Mouse (Mus musculus): ENCODE measurements at regions not wholly inside any gene's neighbourhood (a gene's known extent, or its start where the extent isn't known, plus 50 kb on each side); places are given as distances from the start of the nearest gene placed in this dataset.

GRCm38 (mm10) chr8:91872278-91873115, 70.6 kb upstream of the Irx3 start:
- in situ Hi-C loops (cut with MboI; ENCODE audit: low sequenced_read_pairs in 2 of 2, unreplicated experiment in 2 of 2) = no loop called here
- Histone ChIP-seq H3K4me3 (ENCODE audit: insufficient read depth in 1 of 2, low read depth in 1 of 2, low read length in 2 of 2, poor library complexity in 1 of 2, severe bottlenecking in 1 of 2) (peak overlapping the region; percentile 6 to 39; a peak in 1 of 4 replicates), H3K27ac (ENCODE audit: insufficient read depth, low read depth, low read length, poor library complexity, severe bottlenecking) (no peak overlapping the region), H3K9me3 (ENCODE audit: control insufficient read depth, insufficient read depth, low read depth, low read length) (no peaks in the 10 kb centered on the region), H3K9ac (ENCODE audit: insufficient read depth, low read depth, low read length, poor library complexity, severe bottlenecking) (no peak overlapping the region), H3K36me3 (ENCODE audit: control insufficient read depth, insufficient read depth, low read length, poor library complexity, severe bottlenecking) (no peaks in the 10 kb centered on the region), H3K4me1 (ENCODE audit: control insufficient read depth in 2 of 2, insufficient read depth in 2 of 2, low read length in 2 of 2, poor library complexity in 1 of 2) (no peaks in the 10 kb centered on the region)
- DNase-seq (ENCODE audit: low read depth, low spot score) = no peak
- no peak for TF ChIP-seq CHD2 (IDR thresholded peaks at IDR 0.05; ENCODE audit: low read depth, low read length)
- TF ChIP-seq ZNF384 (IDR thresholded peaks at IDR 0.05; ENCODE audit: low read depth, low read length) = no peak
- TF ChIP-seq MAFK (IDR thresholded peaks at IDR 0.05; ENCODE audit: insufficient read depth, low read depth, low read length) = no peak
- TF ChIP-seq HCFC1 (IDR thresholded peaks at IDR 0.05; ENCODE audit: borderline replicate concordance, insufficient read depth, low read length) = no peak
- TF ChIP-seq ZC3H11A (IDR thresholded peaks at IDR 0.05; ENCODE audit: borderline replicate concordance, low read depth, low read length) = no peak

- Histone ChIP-seq H3K4me1 (ENCODE audit: control insufficient read depth in 2 of 2, insufficient read depth in 2 of 2, low read length in 2 of 2, poor library complexity in 1 of 2) (peaks cover 0 to 2% of the 10 kb centered on the region in 2 experiments; a peak in 1 of 4 replicates), H3K9me3 (ENCODE audit: control insufficient read depth, insufficient read depth, low read depth, low read length) (no peaks in the 10 kb centered on the region), H3K27ac (ENCODE audit: insufficient read depth, low read depth, low read length, poor library complexity, severe bottlenecking) (no peak overlapping the region), H3K9ac (ENCODE audit: insufficient read depth, low read depth, low read length, poor library complexity, severe bottlenecking) (no peak overlapping the region), H3K4me3 (ENCODE audit: insufficient read depth in 1 of 2, low read depth in 1 of 2, low read length in 2 of 2, poor library complexity in 1 of 2, severe bottlenecking in 1 of 2) (no peak overlapping the region), H3K36me3 (ENCODE audit: control insufficient read depth, insufficient read depth, low read length, poor library complexity, severe bottlenecking) (no peaks in the 10 kb centered on the region)
- DNase-seq (ENCODE audit: low read depth, low spot score) = no peak
- TF ChIP-seq ZC3H11A (IDR thresholded peaks at IDR 0.05; ENCODE audit: borderline replicate concordance, low read depth, low read length) = no peak
- no peak for TF ChIP-seq HCFC1 (IDR thresholded peaks at IDR 0.05; ENCODE audit: borderline replicate concordance, insufficient read depth, low read length)
- in situ Hi-C loops (cut with MboI; ENCODE audit: low sequenced_read_pairs in 2 of 2, unreplicated experiment in 2 of 2) = no loop called here
Observed at GRCm38 (mm10) chr8:91867069-91867468, 65.2 kb upstream of the Irx3 start.

DNA sequence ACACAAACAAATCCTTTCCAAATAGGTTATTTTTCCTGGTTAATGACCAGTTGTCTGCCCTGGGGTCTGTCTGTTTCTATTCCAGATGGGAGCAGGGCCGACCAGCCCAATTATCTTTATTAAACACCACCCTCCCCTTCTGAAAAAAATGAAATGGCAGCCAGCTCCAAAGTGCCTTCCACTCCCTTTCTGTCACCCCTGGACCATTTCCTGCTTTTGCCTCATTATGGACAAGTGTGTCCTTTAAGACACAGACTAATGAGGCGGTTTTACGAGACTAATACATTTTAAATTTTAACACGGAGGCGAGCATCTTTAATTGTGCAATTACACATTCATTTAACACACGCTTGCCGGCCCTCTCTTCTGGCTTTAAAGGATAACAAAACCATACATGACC, 64.2 kb upstream of the Irx3 start:
- Histone ChIP-seq H3K36me3 (ENCODE audit: control insufficient read depth, insufficient read depth, low read length, poor library complexity, severe bottlenecking) (no peaks in the 10 kb centered on the region), H3K4me3 (ENCODE audit: insufficient read depth in 1 of 2, low read depth in 1 of 2, low read length in 2 of 2, poor library complexity in 1 of 2, severe bottlenecking in 1 of 2) (no peak overlapping the region), H3K9me3 (ENCODE audit: control insufficient read depth, insufficient read depth, low read depth, low read length) (no peaks in the 10 kb centered on the region), H3K9ac (ENCODE audit: insufficient read depth, low read depth, low read length, poor library complexity, severe bottlenecking) (no peak overlapping the region), H3K4me1 (ENCODE audit: control insufficient read depth in 2 of 2, insufficient read depth in 2 of 2, low read length in 2 of 2, poor library complexity in 1 of 2) (peaks cover 0 to 2% of the 10 kb centered on the region in 2 experiments; a peak in 1 of 4 replicates), H3K27ac (ENCODE audit: insufficient read depth, low read depth, low read length, poor library complexity, severe bottlenecking) (no peak overlapping the region)
- DNase-seq (ENCODE audit: low read depth, low spot score) = no peak
- TF ChIP-seq MAFK (IDR thresholded peaks at IDR 0.05; ENCODE audit: insufficient read depth, low read depth, low read length) = no peak
- TF ChIP-seq ZNF384 (IDR thresholded peaks at IDR 0.05; ENCODE audit: low read depth, low read length) = no peak
- TF ChIP-seq CHD2 (IDR thresholded peaks at IDR 0.05; ENCODE audit: low read depth, low read length) = no peak
- no peak for TF ChIP-seq ZC3H11A (IDR thresholded peaks at IDR 0.05; ENCODE audit: borderline replicate concordance, low read depth, low read length)
- no peak for TF ChIP-seq HCFC1 (IDR thresholded peaks at IDR 0.05; ENCODE audit: borderline replicate concordance, insufficient read depth, low read length)
- in situ Hi-C loops (cut with MboI; ENCODE audit: low sequenced_read_pairs in 2 of 2, unreplicated experiment in 2 of 2) = no loop called here

- Histone ChIP-seq H3K9me3 (ENCODE audit: control insufficient read depth, insufficient read depth, low read depth, low read length) (no peaks in the 10 kb centered on the region), H3K4me3 (ENCODE audit: insufficient read depth in 1 of 2, low read depth in 1 of 2, low read length in 2 of 2, poor library complexity in 1 of 2, severe bottlenecking in 1 of 2) (no peak overlapping the region), H3K9ac (ENCODE audit: insufficient read depth, low read depth, low read length, poor library complexity, severe bottlenecking) (no peak overlapping the region), H3K4me1 (ENCODE audit: control insufficient read depth in 2 of 2, insufficient read depth in 2 of 2, low read length in 2 of 2, poor library complexity in 1 of 2) (peaks cover 0 to 2% of the 10 kb centered on the region in 2 experiments; a peak in 1 of 4 replicates), H3K36me3 (ENCODE audit: control insufficient read depth, insufficient read depth, low read length, poor library complexity, severe bottlenecking) (no peaks in the 10 kb centered on the region), H3K27ac (ENCODE audit: insufficient read depth, low read depth, low read length, poor library complexity, severe bottlenecking) (no peak overlapping the region)
- in situ Hi-C loops (cut with MboI; ENCODE audit: low sequenced_read_pairs in 2 of 2, unreplicated experiment in 2 of 2) = no loop called here
- TF ChIP-seq ZNF384 (IDR thresholded peaks at IDR 0.05; ENCODE audit: low read depth, low read length) (no peak), CHD2 (IDR thresholded peaks at IDR 0.05; ENCODE audit: low read depth, low read length) (no peak), ZC3H11A (IDR thresholded peaks at IDR 0.05; ENCODE audit: borderline replicate concordance, low read depth, low read length) (no peak), HCFC1 (IDR thresholded peaks at IDR 0.05; ENCODE audit: borderline replicate concordance, insufficient read depth, low read length) (no peak), MAFK (IDR thresholded peaks at IDR 0.05; ENCODE audit: insufficient read depth, low read depth, low read length) (no peak)
- no peak for DNase-seq (ENCODE audit: low read depth, low spot score)
Observed at GRCm38 (mm10) chr8:91865361-91865760, 63.5 kb upstream of the Irx3 start.
